Mouse (Mus musculus) small intestine, adult 2 months (tissue): ENCODE results near the gene Ngly1.

Experiments used
- CTCF ChIP-seq: fragments of 200-500 bp; IDR thresholded peaks from 2 replicates; pipeline ENCODE4 v1.5.1; 2012; ENCODE audit warnings: low read depth, mild to moderate bottlenecking, control low read depth, inconsistent platforms, low read length, moderate library complexity, mixed read lengths; ENCODE audit not compliant: insufficient replicate concordance, insufficient read length; ENCODE audit errors: extremely low read depth
- POLR2A ChIP-seq: fragments of 200-500 bp; IDR thresholded peaks from 2 replicates; pipeline ENCODE4 v1.6.1; 2012; ENCODE audit warnings: low read depth, mild to moderate bottlenecking, control low read depth, inconsistent platforms, low read length, moderate library complexity

DNA sequence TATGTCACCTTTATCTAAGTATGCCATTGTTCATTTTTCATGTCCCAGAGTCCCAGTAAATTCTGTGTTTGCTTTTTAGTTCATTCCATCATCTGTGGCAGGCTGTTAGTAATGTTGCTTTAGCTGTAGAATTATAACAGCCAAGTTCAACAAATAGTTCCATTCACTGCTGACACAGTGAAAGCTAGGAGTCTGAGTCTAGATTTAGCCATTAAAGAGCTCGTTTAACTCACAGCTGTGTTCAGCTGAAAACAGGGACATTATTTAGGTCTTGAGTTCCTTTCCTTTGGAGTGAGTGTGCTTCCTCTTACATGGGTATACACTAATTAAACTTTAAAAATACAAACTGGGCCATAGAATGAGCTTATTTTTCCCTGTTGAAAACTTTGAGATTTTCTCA lies 43.3 kb downstream of the Ngly1 start:
- TF ChIP-seq CTCF (no peak), POLR2A (no peak)
